Mouse (Mus musculus) common myeloid progenitor, adult 5-6 weeks (primary cell): Measurements from ENCODE around the gene Dbp. TPM values are rescaled to one million over a fixed set of nuclear protein-coding genes. Genes with fewer than 3 reads are reported as not detected.

Experiments
- ATAC-seq: replicated peaks from 2 replicates; pipeline ENCODE4 v1.8.0; 2016; ENCODE audit warnings: low read depth, mild to moderate bottlenecking, moderate TSS enrichment, inconsistent platforms; ENCODE audit not compliant: poor library complexity, severe bottlenecking
- total RNA-seq: library from RNA; stranded (forward); fragments of 200-1000, 187-1606 nt; gene quantifications from 2 replicates; pipeline ENCODE4 v1.2.3, GENCODE M21; 2017

Dbp gene
- total RNA-seq, 1 experiment from 2014 or later: 12.1 TPM

DNA sequence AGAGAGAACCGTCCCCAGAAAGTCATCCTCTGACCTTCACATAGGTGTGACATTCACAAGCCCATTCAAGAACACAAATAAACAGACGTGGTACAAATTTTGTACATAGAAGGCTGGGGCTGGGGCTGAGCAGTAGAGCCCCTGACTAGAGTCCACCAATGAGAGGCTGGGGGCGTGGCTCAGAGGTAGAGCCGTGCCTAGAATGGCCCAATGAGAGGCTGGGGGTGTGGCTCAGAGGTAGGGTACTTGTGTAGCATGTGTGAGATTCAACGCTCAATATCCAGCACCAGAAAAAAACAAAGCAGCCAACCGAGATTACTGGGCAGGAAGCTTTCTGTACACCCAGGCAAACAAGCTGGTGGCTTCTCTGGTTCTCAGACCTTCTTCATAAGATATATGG lies 50.8 kb downstream of the Dbp start:
- ATAC-seq: no peak

DNA sequence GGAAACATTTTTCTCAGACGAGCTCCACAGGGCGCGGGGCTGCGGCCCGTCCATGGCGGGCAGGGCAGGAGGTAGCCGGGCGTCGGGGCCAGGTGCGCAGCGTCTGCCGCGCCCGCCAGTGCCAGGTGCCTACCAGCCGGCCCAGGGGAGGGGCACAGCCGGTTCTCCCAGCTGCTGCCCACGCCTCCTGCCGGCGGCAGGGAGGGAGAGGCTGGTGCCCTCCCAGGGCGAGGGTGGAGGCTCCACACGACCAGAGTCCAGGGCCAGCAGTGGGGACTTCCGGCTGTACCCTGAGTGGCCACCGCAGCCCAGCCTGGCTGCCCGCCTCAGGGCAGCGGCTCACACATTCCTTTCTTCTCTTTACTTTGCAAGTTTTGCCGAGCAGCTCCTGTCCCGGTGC lies 54.5 kb downstream of the Dbp start:
- no peak for ATAC-seq

Other genes with a start within 250 kb of the Dbp start
- gene Ftl1, start 245.2 kb upstream of the Dbp start, total RNA-seq: 650 and 699 TPM in 2 replicates
- gene Bax, start 238.2 kb upstream of the Dbp start, total RNA-seq: 34.0 and 35.6 TPM in 2 replicates
- gene Tulp2, start 223.2 kb upstream of the Dbp start, total RNA-seq: not detected in 2 replicates
- not detected in 2 replicates for gene Gm45808, start 218.3 kb upstream of the Dbp start, total RNA-seq
- 11.8 and 13.4 TPM in 2 replicates for gene Dhdh, start 216.3 kb upstream of the Dbp start, total RNA-seq
- 296 and 342 TPM in 2 replicates for gene Nucb1, start 194.7 kb upstream of the Dbp start, total RNA-seq
- gene Ppp1r15a, start 178.8 kb upstream of the Dbp start, total RNA-seq: 122 and 193 TPM in 2 replicates
- gene Plekha4, start 178.8 kb upstream of the Dbp start, total RNA-seq: not detected in 2 replicates
- gene Hsd17b14, start 150.2 kb upstream of the Dbp start, total RNA-seq: not detected in 2 replicates
- 26.6 and 39.0 TPM in 2 replicates for gene Bcat2, start 134.9 kb upstream of the Dbp start, total RNA-seq
- not detected in 2 replicates for gene Fgf21, start 89.6 kb upstream of the Dbp start, total RNA-seq
- not detected in 2 replicates for gene Fut1, start 87.8 kb upstream of the Dbp start, total RNA-seq
- gene Izumo1, start 83.3 kb upstream of the Dbp start, total RNA-seq: 1.0 TPM in 1 of 2 replicates, not detected in the other
- gene Rasip1, start 77.6 kb upstream of the Dbp start, total RNA-seq: not detected in 2 replicates
- gene Mamstr, start 65.1 kb upstream of the Dbp start, total RNA-seq: under 0.01 TPM in 1 of 2 replicates, not detected in the other
- not detected in 2 replicates for gene Fut2, start 38.7 kb upstream of the Dbp start, total RNA-seq
- gene Ntn5, start 21.1 kb upstream of the Dbp start, total RNA-seq: not detected in 2 replicates
- gene Sec1, start 10.7 kb upstream of the Dbp start, total RNA-seq: not detected in 2 replicates
- gene Car11, start 5.2 kb upstream of the Dbp start, total RNA-seq: not detected in 2 replicates
- gene Rpl18, start 10.4 kb downstream of the Dbp start, total RNA-seq: 1,786 and 1,933 TPM in 2 replicates
- gene Sphk2, start 12.9 kb downstream of the Dbp start, total RNA-seq: 8.2 and 9.5 TPM in 2 replicates
- gene Fam83e, start 16.1 kb downstream of the Dbp start, total RNA-seq: 0.82 and 0.87 TPM in 2 replicates
- gene Spaca4, start 20.7 kb downstream of the Dbp start, total RNA-seq: not detected in 2 replicates
- not detected in 2 replicates for gene Lmtk3, start 78.7 kb downstream of the Dbp start, total RNA-seq
- 0.37 TPM in 1 of 2 replicates, not detected in the other for gene Sult2b1, start 79.6 kb downstream of the Dbp start, total RNA-seq
- 29.2 and 43.8 TPM in 2 replicates for gene Cyth2, start 109.5 kb downstream of the Dbp start, total RNA-seq
- not detected in 2 replicates for gene Kcnj14, start 119.7 kb downstream of the Dbp start, total RNA-seq
- 26.9 and 27.6 TPM in 2 replicates for gene Grwd1, start 125.9 kb downstream of the Dbp start, total RNA-seq
- 51.8 and 75.5 TPM in 2 replicates for gene Kdelr1, start 167.7 kb downstream of the Dbp start, total RNA-seq
- 0.23 TPM in 1 of 2 replicates, not detected in the other for gene Grin2d, start 173.3 kb downstream of the Dbp start, total RNA-seq
- 3.2 TPM in 1 of 2 replicates, not detected in the other for gene Syngr4, start 191.6 kb downstream of the Dbp start, total RNA-seq
- 8.1 and 9.1 TPM in 2 replicates for gene Tmem143, start 191.9 kb downstream of the Dbp start, total RNA-seq
- 200 and 205 TPM in 2 replicates for gene Emp3, start 216.3 kb downstream of the Dbp start, total RNA-seq
- gene Ccdc114, start 219.0 kb downstream of the Dbp start, total RNA-seq: 3.2 and 5.4 TPM in 2 replicates